Mouse (Mus musculus): ENCODE results near the gene Slc39a2. TPM values are rescaled to one million over a fixed set of nuclear protein-coding genes. Genes with fewer than 3 reads are reported as not detected.

Slc39a2 gene
- polyA plus RNA-seq, 1 experiment from 2014 or later: 0.99 TPM

DNA sequence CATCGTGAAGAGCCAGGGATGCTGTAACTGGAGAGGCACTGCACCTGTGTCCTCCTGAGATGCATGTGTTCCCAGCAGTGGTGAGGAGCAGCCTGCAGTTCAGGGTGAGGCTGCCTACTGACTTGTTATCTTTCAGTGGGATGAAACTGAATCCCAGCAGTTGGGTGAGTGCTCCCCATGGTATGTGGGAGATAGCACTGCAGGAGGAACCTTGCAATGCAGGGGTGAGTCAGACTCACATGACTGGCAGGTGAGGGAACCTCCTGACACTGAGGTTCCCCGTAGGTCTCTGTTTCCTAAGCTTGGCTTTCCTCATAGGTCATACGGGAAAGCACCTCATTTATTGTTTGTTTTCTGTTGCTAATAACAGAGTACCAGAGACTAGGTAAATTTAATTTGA lies 15.2 kb upstream of the Slc39a2 start:
- Histone ChIP-seq H3K36me3 (ENCODE audit: control insufficient read depth, insufficient read depth, low read length) (no peaks in the 10 kb centered on the region), H3K4me2 (ENCODE audit: low read length) (no peak overlapping the region), H3K4me3 (ENCODE audit: low read depth, low read length) (no peak overlapping the region), H3K9me3 (ENCODE audit: control insufficient read depth, low read length) (no peaks in the 10 kb centered on the region), H3K27me3 (replicated peaks; ENCODE audit: control insufficient read depth, insufficient read depth, low read length) (no peaks in the 10 kb centered on the region), H3K27ac (ENCODE audit: low read depth) (no peak overlapping the region), H3K9ac (ENCODE audit: low read length) (no peak overlapping the region), H3K4me1 (replicated peaks; ENCODE audit: control insufficient read depth, insufficient read depth, low read length) (no peaks in the 10 kb centered on the region)
- no peak for ATAC-seq (replicated peaks; ENCODE audit: low FRiP score, low TSS enrichment, low read depth)
- no peak for DNase-seq (ENCODE audit: low spot score)
- WGBS: 77% methylated on average over 3 of the region's 3 CpGs

DNA sequence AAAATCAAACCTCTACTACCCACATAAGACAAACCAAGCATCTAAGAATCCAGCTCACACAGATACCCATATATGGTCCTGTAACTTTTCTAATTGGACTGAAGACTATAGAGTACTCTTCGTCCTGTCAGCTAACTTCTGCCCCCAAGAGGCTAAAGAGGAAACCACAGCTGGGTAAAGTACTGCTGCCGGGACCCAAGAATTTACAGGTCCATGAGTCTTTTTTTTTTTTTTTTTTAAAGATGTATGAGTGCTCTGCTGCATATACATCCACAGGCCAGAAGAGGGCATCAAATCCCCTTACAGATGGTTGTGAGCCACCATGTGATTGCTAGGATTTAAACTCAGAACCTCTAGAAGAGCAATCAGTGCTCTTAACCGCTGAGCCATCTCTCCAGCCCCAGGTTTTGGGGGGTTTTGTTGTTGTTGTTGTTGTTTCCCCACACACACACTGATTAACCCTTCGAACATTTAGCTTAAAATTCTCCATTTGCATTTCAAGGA lies 9.1 kb upstream of the Slc39a2 start:
- peak; percentile 87 for DNase-seq (ENCODE audit: low spot score)
- Histone ChIP-seq H3K9ac (ENCODE audit: low read length) (peak overlapping the region; percentile 70), H3K36me3 (ENCODE audit: control insufficient read depth, insufficient read depth, low read length) (peaks cover 20% of the 10 kb centered on the region), H3K4me2 (ENCODE audit: low read length) (peak overlapping the region; percentile 58), H3K9me3 (ENCODE audit: control insufficient read depth, low read length) (no peaks in the 10 kb centered on the region), H3K27ac (ENCODE audit: low read depth) (peak overlapping the region; percentile 84), H3K4me3 (ENCODE audit: low read depth, low read length) (peak overlapping the region; percentile 85), H3K27me3 (replicated peaks; ENCODE audit: control insufficient read depth, insufficient read depth, low read length) (no peaks in the 10 kb centered on the region), H3K4me1 (replicated peaks; ENCODE audit: control insufficient read depth, insufficient read depth, low read length) (peaks cover 11% of the 10 kb centered on the region)
- ATAC-seq (replicated peaks; ENCODE audit: low FRiP score, low TSS enrichment, low read depth): peak; percentile 37
- WGBS: 0% methylated on average over 4 of the region's 4 CpGs

DNA sequence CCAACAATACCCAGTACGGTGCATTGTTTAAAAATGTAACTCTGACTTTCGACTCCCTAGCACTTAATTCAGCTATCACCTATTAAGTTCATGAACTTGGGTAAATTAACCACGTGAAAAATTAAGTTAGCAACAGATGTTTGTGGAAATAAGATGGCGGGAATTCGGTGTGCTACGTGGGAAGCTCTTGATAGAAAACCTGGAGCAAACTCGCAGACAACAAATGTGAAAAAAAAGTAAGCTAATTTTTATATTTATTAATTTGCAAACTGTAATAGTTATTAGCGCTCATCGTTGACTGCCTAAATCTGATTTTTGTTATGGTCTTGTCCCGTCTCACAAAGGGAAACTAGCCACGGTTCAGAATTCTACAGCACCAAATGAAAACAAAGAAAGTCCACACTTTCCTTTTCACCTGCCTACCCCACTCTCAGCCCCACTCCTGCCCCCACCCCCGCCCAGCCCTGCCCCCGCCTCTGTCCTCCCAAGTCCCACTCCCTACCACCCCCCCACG lies 8.6 kb upstream of the Slc39a2 start:
- H3K9me3 ChIP-seq (ENCODE audit: control insufficient read depth, low read length): no peaks in the 10 kb centered on the region
- peaks cover 25% of the 10 kb centered on the region for H3K36me3 ChIP-seq (ENCODE audit: control insufficient read depth, insufficient read depth, low read length)
- peak overlapping the region; percentile 85 for H3K4me3 ChIP-seq (ENCODE audit: low read depth, low read length)
- H3K27ac ChIP-seq (ENCODE audit: low read depth): peak overlapping the region; percentile 84
- peak; percentile 40 for ATAC-seq (replicated peaks; ENCODE audit: low FRiP score, low TSS enrichment, low read depth)
- peak overlapping the region; percentile 70 for H3K9ac ChIP-seq (ENCODE audit: low read length)
- peaks cover 11% of the 10 kb centered on the region for H3K4me1 ChIP-seq (replicated peaks; ENCODE audit: control insufficient read depth, insufficient read depth, low read length)
- DNase-seq (ENCODE audit: low spot score): no peak
- no peaks in the 10 kb centered on the region for H3K27me3 ChIP-seq (replicated peaks; ENCODE audit: control insufficient read depth, insufficient read depth, low read length)
- WGBS: 1% methylated on average over 14 of the region's 14 CpGs
- peak overlapping the region; percentile 58 for H3K4me2 ChIP-seq (ENCODE audit: low read length)

DNA sequence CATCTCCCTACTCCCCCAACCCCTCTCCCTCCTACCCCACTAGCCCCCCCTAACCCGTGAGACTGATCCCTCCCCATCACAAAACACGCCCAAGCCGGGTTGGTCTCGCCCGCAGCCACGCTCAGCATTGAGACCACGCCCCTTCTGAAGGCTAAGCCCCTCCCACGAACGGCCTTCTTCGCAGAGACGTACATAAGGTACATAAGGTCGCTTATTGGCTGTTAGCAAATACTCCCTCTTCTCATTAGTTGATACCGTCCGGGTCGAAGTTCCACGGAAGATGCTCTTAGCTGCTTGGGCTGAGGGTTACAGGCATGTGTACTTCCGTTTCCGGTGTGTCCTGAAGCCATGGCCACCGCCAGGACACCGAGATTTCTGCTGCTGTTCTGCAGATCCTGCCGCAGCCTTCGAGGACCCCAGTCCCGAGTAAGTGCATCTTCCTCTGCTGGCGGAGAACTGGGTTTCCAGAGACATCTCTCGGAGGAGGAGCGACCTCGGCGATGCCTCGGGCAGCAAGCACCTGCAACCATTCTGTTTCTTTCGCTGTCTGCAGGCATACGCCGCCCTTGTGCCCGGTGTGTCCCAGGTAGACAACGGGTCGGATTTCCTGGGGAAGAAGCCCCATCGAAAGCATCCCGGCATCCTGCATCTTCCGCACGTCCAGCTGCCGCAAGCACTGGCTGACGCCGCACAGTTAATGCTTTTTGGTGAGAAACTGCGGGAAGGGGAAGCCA lies 7.9 kb upstream of the Slc39a2 start, which contains the start of gene Mettl17:
Gene Mettl17, plus strand, starts transcription at position 245 of the 734 bp plus-strand sequence.
- peak within 1 kb of the TSS; percentile 85 for H3K4me3 ChIP-seq (ENCODE audit: low read depth, low read length)
- peaks cover 32% of the 10 kb centered on the region for H3K36me3 ChIP-seq (ENCODE audit: control insufficient read depth, insufficient read depth, low read length)
- H3K9ac ChIP-seq (ENCODE audit: low read length): peak within 1 kb of the TSS; percentile 70
- WGBS: under 1% methylated on average over 43 of the region's 43 CpGs
- peak within 1 kb of the TSS; percentile 58 for H3K4me2 ChIP-seq (ENCODE audit: low read length)
- peaks cover 11% of the 10 kb centered on the region for H3K4me1 ChIP-seq (replicated peaks; ENCODE audit: control insufficient read depth, insufficient read depth, low read length)
- H3K9me3 ChIP-seq (ENCODE audit: control insufficient read depth, low read length): no peaks in the 10 kb centered on the region
- DNase-seq (ENCODE audit: low spot score) (peak; percentile 96), ATAC-seq (replicated peaks; ENCODE audit: low FRiP score, low TSS enrichment, low read depth) (peak; percentile 96)
- no peaks in the 10 kb centered on the region for H3K27me3 ChIP-seq (replicated peaks; ENCODE audit: control insufficient read depth, insufficient read depth, low read length)
- H3K27ac ChIP-seq (ENCODE audit: low read depth): peak within 1 kb of the TSS; percentile 84

DNA sequence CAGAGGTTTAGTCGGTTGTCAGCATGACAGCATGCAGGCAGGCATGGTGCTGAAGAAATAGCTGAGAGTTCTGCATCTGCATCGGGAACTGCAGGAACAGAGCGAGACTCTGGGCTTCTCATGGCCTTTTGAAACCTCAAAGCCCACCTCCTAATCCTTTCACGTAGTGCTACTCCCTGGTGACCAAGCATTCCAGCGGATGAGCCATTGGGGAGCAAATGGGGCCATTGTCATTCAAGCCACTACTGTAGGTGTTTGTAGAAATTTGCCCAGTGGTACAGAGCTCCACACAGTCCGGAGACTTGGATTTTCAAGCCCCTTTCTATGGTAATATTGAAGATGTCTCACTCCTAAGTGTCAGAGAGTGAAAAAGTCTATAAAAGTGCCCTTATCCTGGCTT lies 6.6 kb upstream of the Slc39a2 start:
- DNase-seq (ENCODE audit: low spot score) (no peak), ATAC-seq (replicated peaks; ENCODE audit: low FRiP score, low TSS enrichment, low read depth) (no peak)
- Histone ChIP-seq H3K36me3 (ENCODE audit: control insufficient read depth, insufficient read depth, low read length) (peaks cover 45% of the 10 kb centered on the region), H3K9me3 (ENCODE audit: control insufficient read depth, low read length) (no peaks in the 10 kb centered on the region), H3K4me3 (ENCODE audit: low read depth, low read length) (no peak overlapping the region), H3K4me2 (ENCODE audit: low read length) (peak overlapping the region; percentile 58), H3K27me3 (replicated peaks; ENCODE audit: control insufficient read depth, insufficient read depth, low read length) (no peaks in the 10 kb centered on the region), H3K9ac (ENCODE audit: low read length) (no peak overlapping the region; the same call in 1 of the 2 replicates), H3K4me1 (replicated peaks; ENCODE audit: control insufficient read depth, insufficient read depth, low read length) (peaks cover 11% of the 10 kb centered on the region), H3K27ac (ENCODE audit: low read depth) (no peak overlapping the region)
- 63% methylated on average over 6 of the region's 6 CpGs for WGBS

DNA sequence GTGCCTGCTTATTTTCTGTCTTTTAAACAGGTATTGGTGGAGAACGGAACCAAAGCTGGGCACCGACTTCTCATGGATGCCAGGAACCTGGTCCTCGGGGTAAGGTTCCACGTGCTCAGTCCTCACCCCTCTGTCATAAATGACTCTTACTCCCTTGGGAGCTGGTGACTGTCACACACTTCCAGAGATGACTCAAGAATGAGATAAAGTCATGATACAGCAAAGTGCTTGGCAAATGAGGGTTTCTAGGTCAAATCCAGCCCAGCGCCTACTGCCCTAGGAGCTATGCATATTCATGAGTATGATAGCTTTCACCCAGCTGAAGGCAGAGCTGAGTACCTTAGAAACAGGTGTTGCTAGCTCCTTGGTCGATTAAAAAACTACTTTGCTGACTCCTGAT lies 2.9 kb upstream of the Slc39a2 start:
- no peak overlapping the region for H3K4me2 ChIP-seq (ENCODE audit: low read length)
- no peaks in the 10 kb centered on the region for H3K27me3 ChIP-seq (replicated peaks; ENCODE audit: control insufficient read depth, insufficient read depth, low read length)
- no peak overlapping the region for H3K4me3 ChIP-seq (ENCODE audit: low read depth, low read length)
- WGBS: 85% methylated on average over 6 of the region's 6 CpGs
- H3K4me1 ChIP-seq (replicated peaks; ENCODE audit: control insufficient read depth, insufficient read depth, low read length): peaks cover 11% of the 10 kb centered on the region
- H3K27ac ChIP-seq (ENCODE audit: low read depth): no peak overlapping the region
- H3K9ac ChIP-seq (ENCODE audit: low read length): no peak overlapping the region
- DNase-seq (ENCODE audit: low spot score) (no peak), ATAC-seq (replicated peaks; ENCODE audit: low FRiP score, low TSS enrichment, low read depth) (no peak)
- H3K36me3 ChIP-seq (ENCODE audit: control insufficient read depth, insufficient read depth, low read length): peaks cover 54% of the 10 kb centered on the region
- no peaks in the 10 kb centered on the region for H3K9me3 ChIP-seq (ENCODE audit: control insufficient read depth, low read length)

DNA sequence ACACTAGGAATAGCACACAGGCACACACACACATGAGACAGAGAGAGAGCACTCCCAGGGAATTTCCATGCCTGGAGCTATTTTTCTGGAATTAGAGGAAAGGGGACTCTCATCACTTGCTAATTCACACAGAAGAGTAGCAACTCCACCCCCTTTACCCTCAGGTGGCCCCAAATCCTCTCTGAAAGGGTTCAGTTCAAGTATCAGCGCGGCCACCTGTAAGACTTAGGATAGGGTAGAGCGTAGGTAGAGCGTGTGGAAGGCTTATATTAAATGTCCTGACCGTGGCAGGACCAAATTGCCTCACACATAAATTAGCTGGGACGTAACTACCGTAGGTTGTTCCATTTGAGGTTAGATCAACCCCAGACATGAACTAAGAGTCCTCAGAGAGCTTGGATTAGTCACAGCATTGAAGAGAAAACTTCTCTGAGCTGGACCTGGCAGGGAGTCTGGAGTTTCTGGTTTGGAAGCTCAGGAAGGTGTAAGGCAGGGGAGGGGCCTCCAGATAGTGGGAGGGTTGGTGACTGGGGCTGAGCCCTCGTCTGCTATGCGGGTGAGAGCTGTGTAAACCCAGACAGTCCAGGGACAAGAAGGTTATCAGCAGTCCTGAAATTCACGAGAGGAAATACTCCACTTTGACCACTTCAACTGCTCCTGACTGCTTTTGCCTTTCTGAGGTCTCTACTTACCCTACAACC lies 555 bp downstream of the Slc39a2 start:
- Histone ChIP-seq H3K36me3 (ENCODE audit: control insufficient read depth, insufficient read depth, low read length) (peaks cover 37% of the 10 kb centered on the region), H3K9ac (ENCODE audit: low read length) (no peak overlapping the region), H3K4me1 (replicated peaks; ENCODE audit: control insufficient read depth, insufficient read depth, low read length) (no peaks in the 10 kb centered on the region), H3K27ac (ENCODE audit: low read depth) (no peak overlapping the region), H3K9me3 (ENCODE audit: control insufficient read depth, low read length) (no peaks in the 10 kb centered on the region), H3K27me3 (replicated peaks; ENCODE audit: control insufficient read depth, insufficient read depth, low read length) (no peaks in the 10 kb centered on the region), H3K4me2 (ENCODE audit: low read length) (no peak overlapping the region), H3K4me3 (ENCODE audit: low read depth, low read length) (no peak overlapping the region)
- ATAC-seq (replicated peaks; ENCODE audit: low FRiP score, low TSS enrichment, low read depth): peak; percentile 51; the same call in 1 of the 2 replicates
- no peak for DNase-seq (ENCODE audit: low spot score)
- WGBS: 29% methylated on average over 10 of the region's 10 CpGs

DNA sequence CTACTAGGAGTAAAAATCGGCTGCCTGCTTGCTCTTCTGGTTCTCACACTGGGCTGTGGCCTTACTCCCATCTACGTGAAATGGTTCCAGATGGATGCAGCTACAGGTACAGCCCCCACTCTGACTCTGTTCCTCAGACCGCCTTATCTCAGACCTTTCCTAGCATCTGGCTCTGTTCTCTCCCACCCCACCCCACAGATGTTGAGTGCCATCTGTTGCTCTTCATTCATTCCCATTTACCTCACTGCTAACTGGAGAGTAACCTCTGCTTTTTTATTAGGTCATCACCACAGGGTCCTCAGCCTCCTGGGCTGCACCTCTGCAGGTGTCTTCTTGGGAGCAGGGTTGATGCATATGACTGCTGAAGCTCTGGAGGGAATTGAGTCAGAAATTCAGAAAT lies 1.1 kb downstream of the Slc39a2 start:
- no peak for DNase-seq (ENCODE audit: low spot score)
- no peaks in the 10 kb centered on the region for H3K4me1 ChIP-seq (replicated peaks; ENCODE audit: control insufficient read depth, insufficient read depth, low read length)
- no peak overlapping the region for H3K9ac ChIP-seq (ENCODE audit: low read length)
- H3K27me3 ChIP-seq (replicated peaks; ENCODE audit: control insufficient read depth, insufficient read depth, low read length): no peaks in the 10 kb centered on the region
- H3K36me3 ChIP-seq (ENCODE audit: control insufficient read depth, insufficient read depth, low read length): peaks cover 31% of the 10 kb centered on the region
- H3K4me3 ChIP-seq (ENCODE audit: low read depth, low read length): no peak overlapping the region
- ATAC-seq (replicated peaks; ENCODE audit: low FRiP score, low TSS enrichment, low read depth): no peak; the same call in 1 of the 2 replicates
- 49% methylated on average over 3 of the region's 3 CpGs for WGBS
- no peak overlapping the region for H3K4me2 ChIP-seq (ENCODE audit: low read length)
- H3K9me3 ChIP-seq (ENCODE audit: control insufficient read depth, low read length): no peaks in the 10 kb centered on the region
- H3K27ac ChIP-seq (ENCODE audit: low read depth): no peak overlapping the region
